In genomic region chr3:101398877-101399276, GRCm38 (mm10) we compare ENCODE assay signal across 9 mouse cellular contexts. TPM values are rescaled to one million over a fixed set of nuclear protein-coding genes. Genes with fewer than 3 reads are reported as not detected.
DNase-seq lines count a peak whose midpoint lies in the region; ATAC-seq lines count a peak whose summit lies in the region.
"Had no signal": no experiment of that assay in that cellular context is flagged by ENCODE, and none has a peak within 500 bp of the region (broad histone marks: within the 10 kb centered on the region; RNA-seq: fewer than 3 reads in every experiment).

No protein-coding gene starts in this region.

- no peak overlapping the region for H3K9ac ChIP-seq in kidney, embryonic 14.5 days (ENCODE audit: low read depth, low read length)
- H3K9ac ChIP-seq in midbrain, embryonic 14.5 days (replicated peaks; ENCODE audit: low read length): peak overlapping the region; percentile 16; the same call in 1 of the 2 replicates

- H3K9me3 ChIP-seq in kidney, embryonic 14.5 days (ENCODE audit: control insufficient read depth, low read length): no peaks in the 10 kb centered on the region
- no peaks in the 10 kb centered on the region for H3K9me3 ChIP-seq in embryonic facial prominence, embryonic 10.5 days
- no peaks in the 10 kb centered on the region for H3K9me3 ChIP-seq in hindbrain, embryonic 10.5 days
- no peaks in the 10 kb centered on the region for H3K9me3 ChIP-seq in midbrain, embryonic 14.5 days (ENCODE audit: control insufficient read depth, low read length)

- H3K27me3 ChIP-seq in kidney, embryonic 14.5 days (ENCODE audit: control insufficient read depth, insufficient read depth, low read length): no peaks in the 10 kb centered on the region
- no peaks in the 10 kb centered on the region for H3K27me3 ChIP-seq in embryonic facial prominence, embryonic 10.5 days (replicated peaks; ENCODE audit: low read depth, poor library complexity, severe bottlenecking)
- H3K27me3 ChIP-seq in hindbrain, embryonic 10.5 days (ENCODE audit: insufficient read depth, poor library complexity, severe bottlenecking): no peaks in the 10 kb centered on the region
- H3K27me3 ChIP-seq in midbrain, embryonic 14.5 days (ENCODE audit: control insufficient read depth, insufficient read depth, low read length): no peaks in the 10 kb centered on the region

- no peaks in the 10 kb centered on the region for H3K36me3 ChIP-seq in kidney, embryonic 14.5 days (ENCODE audit: control insufficient read depth, insufficient read depth, low read length)
- peaks cover 9% of the 10 kb centered on the region; the same call in 1 of the 2 replicates for H3K36me3 ChIP-seq in embryonic facial prominence, embryonic 10.5 days (replicated peaks)
- no peaks in the 10 kb centered on the region for H3K36me3 ChIP-seq in hindbrain, embryonic 10.5 days
- H3K36me3 ChIP-seq in midbrain, embryonic 14.5 days (ENCODE audit: control insufficient read depth, insufficient read depth, low read length): no peaks in the 10 kb centered on the region

- H3K4me1 ChIP-seq in kidney, embryonic 14.5 days (ENCODE audit: control insufficient read depth, insufficient read depth, low read length): peaks cover 63% of the 10 kb centered on the region
- peaks cover 100% of the 10 kb centered on the region for H3K4me1 ChIP-seq in embryonic facial prominence, embryonic 10.5 days
- peaks cover 92% of the 10 kb centered on the region for H3K4me1 ChIP-seq in hindbrain, embryonic 10.5 days (replicated peaks)
- H3K4me1 ChIP-seq in midbrain, embryonic 14.5 days (ENCODE audit: control insufficient read depth, insufficient read depth, low read length): peaks cover 65% of the 10 kb centered on the region

- WGBS in kidney, embryonic 14.5 days: 32% methylated on average over 2 of the region's 2 CpGs
- 46% methylated on average over 2 of the region's 2 CpGs for WGBS in embryonic facial prominence, embryonic 10.5 days
- WGBS in hindbrain, embryonic 10.5 days: 52% methylated on average over 2 of the region's 2 CpGs
- 63% methylated on average over 2 of the region's 2 CpGs for WGBS in midbrain, embryonic 14.5 days

- no peak overlapping the region for H3K4me2 ChIP-seq in kidney, embryonic 14.5 days (replicated peaks; ENCODE audit: low read depth, low read length)
- no peak overlapping the region for H3K4me2 ChIP-seq in midbrain, embryonic 14.5 days (ENCODE audit: low read length)

- peak overlapping the region; percentile 60 for H3K27ac ChIP-seq in kidney, embryonic 14.5 days (ENCODE audit: low read depth, low read length)
- H3K27ac ChIP-seq in embryonic facial prominence, embryonic 10.5 days (replicated peaks): peak overlapping the region; percentile 92
- H3K27ac ChIP-seq in hindbrain, embryonic 10.5 days: peak overlapping the region; percentile 83
- peak overlapping the region; percentile 20 for H3K27ac ChIP-seq in midbrain, embryonic 14.5 days (replicated peaks; ENCODE audit: low read depth, low read length)

- DNase-seq in kidney, postnatal 10 days: no peak
- DNase-seq in embryonic facial prominence, embryonic 10.5 days (ENCODE audit: low spot score): peak; percentile 38
- DNase-seq in hindbrain, embryonic 10.5 days (ENCODE audit: low spot score): no peak
- DNase-seq in midbrain, embryonic 14.5 days: no peak
- DNase-seq in gastrocnemius, postnatal 10 days: no peak
- DNase-seq in left cerebral cortex, postnatal 10 days (ENCODE audit: extremely low spot score in 1 of 2, low spot score in 2 of 2): no peak

- H3K4me3 ChIP-seq in kidney, embryonic 14.5 days (ENCODE audit: low read length): no peak overlapping the region
- H3K4me3 ChIP-seq in embryonic facial prominence, embryonic 10.5 days: peak overlapping the region; percentile 36
- no peak overlapping the region; the same call in 1 of the 2 replicates for H3K4me3 ChIP-seq in hindbrain, embryonic 10.5 days
- H3K4me3 ChIP-seq in midbrain, embryonic 14.5 days (replicated peaks; ENCODE audit: low read depth, low read length): no peak overlapping the region
- H3K4me3 ChIP-seq: erythroblast, embryonic 14.5 days had no signal

- no peak for ATAC-seq in kidney, embryonic 14.5 days (ENCODE audit: low FRiP score, low TSS enrichment)
- no peak for ATAC-seq in midbrain, embryonic 14.5 days (ENCODE audit: low FRiP score, low TSS enrichment)
- no peak for ATAC-seq in inflammation-experienced regulatory T-cells, adult 6 months

- intact Hi-C loops in left cerebral cortex, postnatal 10 days (cut with DNase I): no loop called here

RNA-seq across cellular contexts. Expression of gene Igsf3, which starts 22.0 kb away (rescaled TPM):
- polyA plus RNA-seq in kidney, embryonic 14.5 days (2014; fragmentation: Nextera tagmentation; extraction: Ambion mirVana): 15.1 and 16.9 TPM in 2 replicates
- 52.1 and 59.2 TPM in 2 replicates for polyA plus RNA-seq in embryonic facial prominence, embryonic 10.5 days (2016; fragmentation: Nextera tagmentation; extraction: Ambion mirVana)
- polyA plus RNA-seq in hindbrain, embryonic 10.5 days (2016; fragmentation: Nextera tagmentation; extraction: Ambion mirVana): 29.9 and 37.4 TPM in 2 replicates
- polyA plus RNA-seq in midbrain, embryonic 14.5 days (2014; fragmentation: Nextera tagmentation; extraction: Ambion mirVana): 62.0 and 77.8 TPM in 2 replicates
- 1 to 10 TPM in 2 of 3 experiments, under 1 TPM in 1; 0.53 to 1.6 (median 1.3) TPM for polyA plus RNA-seq in inflammation-experienced regulatory T-cells, adult 6 months (2017; shearing (Covaris generic))
- total RNA-seq in gastrocnemius, postnatal 10 days (2021): 10 to 100 TPM; 15.6 to 20.5 TPM
- total RNA-seq in left cerebral cortex, postnatal 10 days (2021): 10 to 100 TPM; 44.7 to 46.6 TPM

Comparison
In these comparisons a context has a peak if more than half of its experiments do, and no peak if none do; other contexts are left out.
1. H3K27ac ChIP-seq: peak in every context shown above with its lines; median percentile 92 in embryonic facial prominence, embryonic 10.5 days; 83 in hindbrain, embryonic 10.5 days; 60 in kidney, embryonic 14.5 days; 20 in midbrain, embryonic 14.5 days.